Mouse (Mus musculus) T-helper 2 cell (primary cell): ENCODE results near the gene Bard1.

Experiments used
- in situ Hi-C: fragments of 300-600 bp; cut with MboI, MseI; formaldehyde crosslinking; loops from one replicate; pipeline ENCODE4 v1.15.1; 2025; ENCODE audit warnings: high pct_unique_total_duplicates

The Bard1 gene

GRCm38 (mm10) chr1:71102344-71103173, at the start of gene Bard1:
TSS of gene Bard1 (minus strand) at chr1:71103146.
- in situ Hi-C loops, result loop anchor here (10.0 kb wide), 1 partner anchor 462 kb away; no protein-coding TSS in a partner anchor

GRCm38 (mm10) chr1:71127171-71127570, 24.2 kb upstream of the Bard1 start:
- in situ Hi-C loops, result no loop called here

GRCm38 (mm10) chr1:71118511-71118910, 15.6 kb upstream of the Bard1 start:
- in situ Hi-C loops, result no loop called here

GRCm38 (mm10) chr1:71117253-71117652, 14.3 kb upstream of the Bard1 start:
- in situ Hi-C loops, result no loop called here

GRCm38 (mm10) chr1:71115781-71116180, 12.8 kb upstream of the Bard1 start:
- in situ Hi-C loops, result no loop called here

GRCm38 (mm10) chr1:71109858-71110257, 6.9 kb upstream of the Bard1 start:
- in situ Hi-C loops, result loop anchor here (10.0 kb wide), 1 partner anchor 455 kb away; no protein-coding TSS in a partner anchor

GRCm38 (mm10) chr1:71106127-71106526, 3.2 kb upstream of the Bard1 start:
- in situ Hi-C loops, result loop anchor here (10.0 kb wide), 1 partner anchor 459 kb away; no protein-coding TSS in a partner anchor

- in situ Hi-C loops, result loop anchor here (10.0 kb wide), 1 partner anchor 459 kb away; no protein-coding TSS in a partner anchor
These were observed 2.8 kb upstream of the Bard1 start for GRCm38 (mm10) chr1:71105724-71106123.

- in situ Hi-C loops, result loop anchor here (10.0 kb wide), 1 partner anchor 461 kb away; no protein-coding TSS in a partner anchor
These were observed 373 bp upstream of the Bard1 start for GRCm38 (mm10) chr1:71103174-71103864.

GRCm38 (mm10) chr1:71101369-71101970, 1.5 kb downstream of the Bard1 start:
- in situ Hi-C loops, result loop anchor here (10.0 kb wide), 1 partner anchor 463 kb away; no protein-coding TSS in a partner anchor

GRCm38 (mm10) chr1:71100591-71101368, 2.2 kb downstream of the Bard1 start:
- in situ Hi-C loops, result loop anchor here (10.0 kb wide), 1 partner anchor 464 kb away; no protein-coding TSS in a partner anchor

- in situ Hi-C loops, result loop anchor here (10.0 kb wide), 1 partner anchor 465 kb away; no protein-coding TSS in a partner anchor
These were observed 2.9 kb downstream of the Bard1 start for GRCm38 (mm10) chr1:71099945-71100515.

- in situ Hi-C loops, result no loop called here
These were observed 6.9 kb downstream of the Bard1 start for GRCm38 (mm10) chr1:71096031-71096430.

- in situ Hi-C loops, result no loop called here
These were observed 7.6 kb downstream of the Bard1 start for GRCm38 (mm10) chr1:71095211-71095805.

- in situ Hi-C loops, result no loop called here
These were observed 27.3 kb downstream of the Bard1 start for GRCm38 (mm10) chr1:71075651-71076050.

- in situ Hi-C loops, result no loop called here
These were observed 32.2 kb downstream of the Bard1 start for GRCm38 (mm10) chr1:71070771-71071170.

GRCm38 (mm10) chr1:71068728-71069304, 34.1 kb downstream of the Bard1 start:
- in situ Hi-C loops, result no loop called here

GRCm38 (mm10) chr1:71063885-71064492, 39.0 kb downstream of the Bard1 start:
- in situ Hi-C loops, result no loop called here

GRCm38 (mm10) chr1:71056143-71056542, 46.8 kb downstream of the Bard1 start:
- in situ Hi-C loops, result no loop called here
